ENCODE assay signal across 11 mouse cellular contexts in the genomic region with DNA sequence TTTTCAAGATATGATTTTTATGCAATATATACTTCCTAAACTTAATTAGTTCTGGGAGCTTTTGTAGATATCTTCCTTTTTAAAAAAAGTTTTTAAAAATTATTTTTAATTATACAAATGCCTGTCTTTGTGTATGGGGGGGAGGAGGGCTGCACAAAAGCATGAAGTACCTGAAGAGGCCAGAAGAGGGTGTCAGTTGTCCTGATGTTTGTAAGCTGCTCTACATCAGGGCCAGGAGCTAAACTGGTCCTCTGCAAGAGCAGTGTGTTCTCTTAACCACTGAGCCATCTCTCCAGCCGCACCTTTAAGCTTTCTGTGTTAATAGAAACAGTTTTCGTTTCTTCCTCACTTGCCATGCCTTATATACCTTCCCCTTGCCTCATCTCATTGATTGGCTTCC. TPM values are rescaled to one million over a fixed set of nuclear protein-coding genes. Genes with fewer than 3 reads are reported as not detected.
DNase-seq lines count a peak whose midpoint lies in the region; ATAC-seq and TF ChIP-seq lines count a peak whose summit lies in the region.
"Had no signal": no experiment of that assay in that cellular context is flagged by ENCODE, and none has a peak within 500 bp of the region (broad histone marks: within the 10 kb centered on the region; RNA-seq: fewer than 3 reads in every experiment).

No protein-coding gene starts in this region.

- TF ChIP-seq CTCF in lung, adult 2 months (IDR thresholded peaks at IDR 0.05; ENCODE audit: insufficient read depth, low read length), result 0 out of 2 replicates have a peak, but pooled peaks have one; percentile 5
- peak in 1 of 3 experiments; percentile 35; a peak in 2 of 6 replicates for TF ChIP-seq CTCF in MEL (IDR thresholded peaks at IDR 0.05 in 2 of 3, conservative IDR thresholded peaks at IDR 0.05 in 1 of 3; ENCODE audit: control insufficient read depth in 1 of 3, insufficient read depth in 1 of 3, low read depth in 2 of 3, low read length in 3 of 3, poor library complexity in 1 of 3, severe bottlenecking in 1 of 3)

- H3K9ac ChIP-seq in heart, embryonic 11.5 days (ENCODE audit: low read depth, low read length), result no peak overlapping the region
- no peak overlapping the region for H3K9ac ChIP-seq in MEL (ENCODE audit: control insufficient read depth, low read depth, low read length, poor library complexity, severe bottlenecking)
- H3K9ac ChIP-seq: forebrain, embryonic 13.5 days; neural tube, embryonic 12.5 days had no signal

- H3K9me3 ChIP-seq in heart, embryonic 11.5 days (replicated peaks; ENCODE audit: control insufficient read depth, low read length), result no peaks in the 10 kb centered on the region
- no peaks in the 10 kb centered on the region for H3K9me3 ChIP-seq in MEL (replicated peaks; ENCODE audit: insufficient read depth, low read length)
- H3K9me3 ChIP-seq: forebrain, embryonic 13.5 days; neural tube, embryonic 12.5 days had no signal

- DNase-seq in heart, postnatal 4 days, result peak; percentile 43
- DNase-seq in lung, adult 2 months, result no peak
- DNase-seq in lung, adult 18-20 months, result no peak
- peak; percentile 38 for DNase-seq in MEL (ENCODE audit: low read depth, low spot score)
- peak; percentile 17 for DNase-seq in embryo, embryonic 11 days

- H3K4me3 ChIP-seq in heart, embryonic 11.5 days (ENCODE audit: low read depth, low read length), result no peak overlapping the region
- no peak overlapping the region for H3K4me3 ChIP-seq in lung, adult 2 months (replicated peaks; ENCODE audit: extremely low read depth, low read depth, low read length)
- H3K4me3 ChIP-seq in MEL (ENCODE audit: control insufficient read depth in 1 of 2, insufficient read depth in 1 of 2, low read depth in 2 of 2, low read length in 2 of 2), result no peak overlapping the region
- H3K4me3 ChIP-seq: forebrain, embryonic 13.5 days; neural tube, embryonic 12.5 days had no signal

- peaks cover 13% of the 10 kb centered on the region for H3K4me1 ChIP-seq in heart, embryonic 11.5 days (ENCODE audit: control insufficient read depth, insufficient read depth, low read length)
- H3K4me1 ChIP-seq in lung, adult 2 months (ENCODE audit: control insufficient read depth, insufficient read depth, low read length), result no peaks in the 10 kb centered on the region
- no peaks in the 10 kb centered on the region for H3K4me1 ChIP-seq in MEL (ENCODE audit: control insufficient read depth in 1 of 2, insufficient read depth in 2 of 2, low read length in 2 of 2)
- H3K4me1 ChIP-seq: forebrain, embryonic 13.5 days; neural tube, embryonic 12.5 days had no signal

- H3K4me2 ChIP-seq in heart, embryonic 11.5 days, result no peak overlapping the region
- H3K4me2 ChIP-seq: forebrain, embryonic 13.5 days; neural tube, embryonic 12.5 days had no signal

- TF ChIP-seq RAD21 in MEL (IDR thresholded peaks at IDR 0.05; ENCODE audit: low read depth, low read length), result peak; percentile 22

- TF ChIP-seq POLR2A in lung, adult 2 months (IDR thresholded peaks at IDR 0.05; ENCODE audit: borderline replicate concordance, extremely low read depth, low read depth, low read length), result no peak
- no peak for TF ChIP-seq POLR2A in MEL (IDR thresholded peaks at IDR 0.05; ENCODE audit: control insufficient read depth in 1 of 2, insufficient read depth in 1 of 2, low read depth in 1 of 2, low read length in 2 of 2, poor library complexity in 1 of 2)

- TF ChIP-seq EP300 in MEL (IDR thresholded peaks at IDR 0.05; ENCODE audit: low read depth in 1 of 2, low read length in 2 of 2), result no peak

- 54% methylated on average over 2 of the region's 2 CpGs for WGBS in heart, embryonic 11.5 days (ENCODE audit: insufficient replicate concordance)
- 66% methylated on average over 2 of the region's 2 CpGs for WGBS in lung, adult 2 months

- no peak for ATAC-seq in heart, embryonic 11.5 days (replicated peaks; ENCODE audit: insufficient number of reproducible peaks, low FRiP score, low TSS enrichment)
- no peak for ATAC-seq in activated CD4-positive, CD25-positive, alpha-beta regulatory T cell, adult 4 months
- ATAC-seq: forebrain, embryonic 13.5 days had no signal

- no peaks in the 10 kb centered on the region for H3K79me2 ChIP-seq in MEL (ENCODE audit: control insufficient read depth, insufficient read depth, low read length, poor library complexity)

- H3K27ac ChIP-seq in heart, embryonic 11.5 days (ENCODE audit: low read depth, low read length), result no peak overlapping the region
- no peak overlapping the region for H3K27ac ChIP-seq in MEL (ENCODE audit: control insufficient read depth, low read depth, low read length)
- H3K27ac ChIP-seq: forebrain, embryonic 13.5 days; neural tube, embryonic 12.5 days had no signal

- H3K36me3 ChIP-seq in heart, embryonic 11.5 days (ENCODE audit: control insufficient read depth, insufficient read depth, low read length), result no peaks in the 10 kb centered on the region
- no peaks in the 10 kb centered on the region for H3K36me3 ChIP-seq in MEL (ENCODE audit: control insufficient read depth in 1 of 2, insufficient read depth in 2 of 2, low read length in 2 of 2)
- H3K36me3 ChIP-seq: neural tube, embryonic 12.5 days had no signal

- H3K27me3 ChIP-seq in heart, embryonic 11.5 days (ENCODE audit: control insufficient read depth, insufficient read depth, low read length), result no peaks in the 10 kb centered on the region
- H3K27me3 ChIP-seq in MEL (ENCODE audit: control insufficient read depth in 1 of 2, insufficient read depth in 2 of 2, low read length in 2 of 2), result no peaks in the 10 kb centered on the region; a peak in 2 of 4 replicates
- H3K27me3 ChIP-seq: forebrain, embryonic 13.5 days; neural tube, embryonic 12.5 days had no signal

TF ChIP-seq in MEL, 35 proteins besides CTCF, POLR2A, EP300 and RAD21:
- peak; percentile 28 for TF ChIP-seq SMC3 (IDR thresholded peaks at IDR 0.05; ENCODE audit: low read depth, low read length)
- no peak for TF ChIP-seq TBP (IDR thresholded peaks at IDR 0.05; ENCODE audit: low read depth, low read length)
- TF ChIP-seq ZMIZ1 (IDR thresholded peaks at IDR 0.05; ENCODE audit: low read depth, low read length), result no peak
- TF ChIP-seq SIN3A (IDR thresholded peaks at IDR 0.05; ENCODE audit: low read length), result no peak

RNA-seq across cellular contexts. Expression of gene Mecom, which starts 2.4 kb away (rescaled TPM):
- total RNA-seq in heart, postnatal 4 days (2021), result 10 to 100 TPM; 31.5 to 36.1 TPM
- polyA plus RNA-seq in heart, embryonic 11.5 days (2014; fragmentation: Nextera tagmentation; extraction: Ambion mirVana), result 41.8 and 42.5 TPM in 2 replicates
- polyA plus RNA-seq in lung, adult 2 months (2012; rRNA removed), result 13.5 and 16.0 TPM in 2 replicates
- 0.04 and 0.10 TPM in 2 replicates for total RNA-seq in MEL (2012; rRNA removed)
- polyA plus RNA-seq in MEL (2012; ENCODE audit: insufficient read depth in 1 of 2, insufficient read length in 2 of 2, low read depth in 1 of 2, low replicate concordance in 2 of 2, missing spikeins in 1 of 2), result not detected
- polyA plus RNA-seq in activated CD4-positive, CD25-positive, alpha-beta regulatory T cell, adult 4 months (2017; shearing (Covaris generic)), result not detected

RNA-seq across cellular contexts. Expression of gene Actrt3, which starts 49.5 kb away (rescaled TPM):
- total RNA-seq in heart, postnatal 4 days (2021), result not detected
- not detected in 2 replicates for polyA plus RNA-seq in heart, embryonic 11.5 days (2014; fragmentation: Nextera tagmentation; extraction: Ambion mirVana)
- not detected in 2 replicates for polyA plus RNA-seq in lung, adult 2 months (2012; rRNA removed)
- total RNA-seq in MEL (2012; rRNA removed), result 0.08 TPM in 1 of 2 replicates, not detected in the other
- polyA plus RNA-seq in MEL (2012; ENCODE audit: insufficient read depth in 1 of 2, insufficient read length in 2 of 2, low read depth in 1 of 2, low replicate concordance in 2 of 2, missing spikeins in 1 of 2), result under 1 TPM in 1 of 2 experiments, not detected in 1; 0.04 TPM
- polyA plus RNA-seq in activated CD4-positive, CD25-positive, alpha-beta regulatory T cell, adult 4 months (2017; shearing (Covaris generic)), result under 1 TPM in 1 of 2 experiments, not detected in 1; 0.24 TPM
- total RNA-seq: common myeloid progenitor, adult 5-6 weeks; granulocyte monocyte progenitor cell, adult 5-6 weeks had no signal
- polyA plus RNA-seq: neural tube, embryonic 12.5 days had no signal

RNA-seq across cellular contexts. Expression of gene Mynn, which starts 51.6 kb away (rescaled TPM):
- total RNA-seq in heart, postnatal 4 days (2021), result 10 to 100 TPM; 18.5 to 20.0 TPM
- polyA plus RNA-seq in heart, embryonic 11.5 days (2014; fragmentation: Nextera tagmentation; extraction: Ambion mirVana), result 22.1 and 30.3 TPM in 2 replicates
- polyA plus RNA-seq in lung, adult 2 months (2012; rRNA removed), result 5.5 and 8.6 TPM in 2 replicates
- 13.9 and 17.0 TPM in 2 replicates for total RNA-seq in MEL (2012; rRNA removed)
- polyA plus RNA-seq in MEL (2012; ENCODE audit: insufficient read depth in 1 of 2, insufficient read length in 2 of 2, low read depth in 1 of 2, low replicate concordance in 2 of 2, missing spikeins in 1 of 2), result 10 to 100 TPM in 1 of 2 experiments, not detected in 1; 12.3 TPM
- polyA plus RNA-seq in activated CD4-positive, CD25-positive, alpha-beta regulatory T cell, adult 4 months (2017; shearing (Covaris generic)), result 10 to 100 TPM; 26.4 to 28.0 TPM

Comparison
In these comparisons a context has a peak if more than half of its experiments do, and no peak if none do; other contexts are left out.
1. DNase-seq: peak in heart, postnatal 4 days (single experiment), MEL (single experiment) and embryo, embryonic 11 days (single experiment); none in lung, adult 2 months (single experiment) and lung, adult 18-20 months (0 of 2).
2. RNA of gene Mecom, which starts 2.4 kb away (polyA plus RNA-seq): 41.8 to 42.5 TPM in heart, embryonic 11.5 days and 13.5 to 16.0 TPM in lung, adult 2 months; not detected in MEL and not detected in activated CD4-positive, CD25-positive, alpha-beta regulatory T cell, adult 4 months; every median in the first group is over 10 times any median in the second.